Mouse (Mus musculus): ENCODE measurements around the gene Endou. TPM values are rescaled to one million over a fixed set of nuclear protein-coding genes. Genes with fewer than 3 reads are reported as not detected.

Gene Endou
- polyA plus RNA-seq, 1 experiment = 0.04 TPM

- no peaks in the 10 kb centered on the region for H3K36me3 ChIP-seq (ENCODE audit: control insufficient read depth, insufficient read depth)
- H3K79me3 ChIP-seq (ENCODE audit: low read depth) = no peaks in the 10 kb centered on the region
- TF ChIP-seq USF1 (IDR thresholded peaks at IDR 0.05; ENCODE audit: low read depth) (no peak), MYOG (IDR thresholded peaks at IDR 0.05; ENCODE audit: control insufficient read depth, extremely low read depth, insufficient read length) (no peak), MYOD1 (IDR thresholded peaks at IDR 0.05; ENCODE audit: control insufficient read depth, insufficient read length, low read depth) (no peak), CEBPB (IDR thresholded peaks at IDR 0.05; ENCODE audit: low read depth) (no peak), FOSL1 (IDR thresholded peaks at IDR 0.05; ENCODE audit: insufficient read depth, low read length, poor library complexity, severe bottlenecking) (no peak), CTCF (IDR thresholded peaks at IDR 0.05; ENCODE audit: control insufficient read depth, insufficient read depth, insufficient read length) (no peak), MAX (IDR thresholded peaks at IDR 0.05) (no peak)
- peaks cover 10% of the 10 kb centered on the region for H3K27me3 ChIP-seq (ENCODE audit: control insufficient read depth, insufficient read depth, insufficient read length)
- H3K4me3 ChIP-seq (ENCODE audit: insufficient read depth, poor library complexity, severe bottlenecking) = no peak overlapping the region
- no peaks in the 10 kb centered on the region for H3K79me2 ChIP-seq (ENCODE audit: control insufficient read depth, insufficient read depth)
- no peak overlapping the region for H3ac ChIP-seq (ENCODE audit: control insufficient read depth, insufficient read length, low read depth)
Measured at GRCm38 (mm10) chr15:97748309-97748708, 17.2 kb upstream of the Endou start.

GRCm38 (mm10) chr15:97747486-97747885 lies 16.3 kb upstream of the Endou start:
- H3K27me3 ChIP-seq (ENCODE audit: control insufficient read depth, insufficient read depth, insufficient read length) = peaks cover 10% of the 10 kb centered on the region
- no peaks in the 10 kb centered on the region for H3K79me3 ChIP-seq (ENCODE audit: low read depth)
- no peaks in the 10 kb centered on the region for H3K36me3 ChIP-seq (ENCODE audit: control insufficient read depth, insufficient read depth)
- no peaks in the 10 kb centered on the region for H3K79me2 ChIP-seq (ENCODE audit: control insufficient read depth, insufficient read depth)
- no peak overlapping the region for H3K4me3 ChIP-seq (ENCODE audit: insufficient read depth, poor library complexity, severe bottlenecking)
- TF ChIP-seq FOSL1 (IDR thresholded peaks at IDR 0.05; ENCODE audit: insufficient read depth, low read length, poor library complexity, severe bottlenecking) (no peak), CTCF (IDR thresholded peaks at IDR 0.05; ENCODE audit: control insufficient read depth, insufficient read depth, insufficient read length) (no peak), USF1 (IDR thresholded peaks at IDR 0.05; ENCODE audit: low read depth) (no peak), MYOD1 (IDR thresholded peaks at IDR 0.05; ENCODE audit: control insufficient read depth, insufficient read length, low read depth) (no peak), CEBPB (IDR thresholded peaks at IDR 0.05; ENCODE audit: low read depth) (no peak), MAX (IDR thresholded peaks at IDR 0.05) (no peak), MYOG (IDR thresholded peaks at IDR 0.05; ENCODE audit: control insufficient read depth, extremely low read depth, insufficient read length) (no peak)
- no peak overlapping the region for H3ac ChIP-seq (ENCODE audit: control insufficient read depth, insufficient read length, low read depth)

GRCm38 (mm10) chr15:97746748-97747147 lies 15.6 kb upstream of the Endou start:
- TF ChIP-seq CEBPB (IDR thresholded peaks at IDR 0.05; ENCODE audit: low read depth) (no peak), USF1 (IDR thresholded peaks at IDR 0.05; ENCODE audit: low read depth) (no peak), MYOG (IDR thresholded peaks at IDR 0.05; ENCODE audit: control insufficient read depth, extremely low read depth, insufficient read length) (no peak), FOSL1 (IDR thresholded peaks at IDR 0.05; ENCODE audit: insufficient read depth, low read length, poor library complexity, severe bottlenecking) (no peak), MYOD1 (IDR thresholded peaks at IDR 0.05; ENCODE audit: control insufficient read depth, insufficient read length, low read depth) (no peak), CTCF (IDR thresholded peaks at IDR 0.05; ENCODE audit: control insufficient read depth, insufficient read depth, insufficient read length) (no peak), MAX (IDR thresholded peaks at IDR 0.05) (no peak)
- Histone ChIP-seq H3K79me2 (ENCODE audit: control insufficient read depth, insufficient read depth) (no peaks in the 10 kb centered on the region), H3K27me3 (ENCODE audit: control insufficient read depth, insufficient read depth, insufficient read length) (peaks cover 10% of the 10 kb centered on the region), H3K79me3 (ENCODE audit: low read depth) (no peaks in the 10 kb centered on the region), H3ac (ENCODE audit: control insufficient read depth, insufficient read length, low read depth) (no peak overlapping the region), H3K36me3 (ENCODE audit: control insufficient read depth, insufficient read depth) (no peaks in the 10 kb centered on the region), H3K4me3 (ENCODE audit: insufficient read depth, poor library complexity, severe bottlenecking) (no peak overlapping the region)

- TF ChIP-seq CTCF (IDR thresholded peaks at IDR 0.05; ENCODE audit: control insufficient read depth, insufficient read depth, insufficient read length) (no peak), MYOG (IDR thresholded peaks at IDR 0.05; ENCODE audit: control insufficient read depth, extremely low read depth, insufficient read length) (no peak), MYOD1 (IDR thresholded peaks at IDR 0.05; ENCODE audit: control insufficient read depth, insufficient read length, low read depth) (no peak), FOSL1 (IDR thresholded peaks at IDR 0.05; ENCODE audit: insufficient read depth, low read length, poor library complexity, severe bottlenecking) (no peak), USF1 (IDR thresholded peaks at IDR 0.05; ENCODE audit: low read depth) (no peak), CEBPB (IDR thresholded peaks at IDR 0.05; ENCODE audit: low read depth) (no peak), MAX (IDR thresholded peaks at IDR 0.05) (no peak)
- H3ac ChIP-seq (ENCODE audit: control insufficient read depth, insufficient read length, low read depth) = no peak overlapping the region
- H3K79me2 ChIP-seq (ENCODE audit: control insufficient read depth, insufficient read depth) = no peaks in the 10 kb centered on the region
- H3K79me3 ChIP-seq (ENCODE audit: low read depth) = no peaks in the 10 kb centered on the region
- H3K4me3 ChIP-seq (ENCODE audit: insufficient read depth, poor library complexity, severe bottlenecking) = no peak overlapping the region
- no peaks in the 10 kb centered on the region for H3K36me3 ChIP-seq (ENCODE audit: control insufficient read depth, insufficient read depth)
- H3K27me3 ChIP-seq (ENCODE audit: control insufficient read depth, insufficient read depth, insufficient read length) = peaks cover 13% of the 10 kb centered on the region
Measured at GRCm38 (mm10) chr15:97746278-97746677, 15.1 kb upstream of the Endou start.

- no peaks in the 10 kb centered on the region for H3K36me3 ChIP-seq (ENCODE audit: control insufficient read depth, insufficient read depth)
- H3K79me3 ChIP-seq (ENCODE audit: low read depth) = no peaks in the 10 kb centered on the region
- no peak for TF ChIP-seq CTCF (IDR thresholded peaks at IDR 0.05; ENCODE audit: control insufficient read depth, insufficient read depth, insufficient read length)
- TF ChIP-seq MAX (IDR thresholded peaks at IDR 0.05) = no peak
- no peak for TF ChIP-seq FOSL1 (IDR thresholded peaks at IDR 0.05; ENCODE audit: insufficient read depth, low read length, poor library complexity, severe bottlenecking)
- no peak for TF ChIP-seq MYOG (IDR thresholded peaks at IDR 0.05; ENCODE audit: control insufficient read depth, extremely low read depth, insufficient read length)
- no peak for TF ChIP-seq CEBPB (IDR thresholded peaks at IDR 0.05; ENCODE audit: low read depth)
- no peak for TF ChIP-seq USF1 (IDR thresholded peaks at IDR 0.05; ENCODE audit: low read depth)
- TF ChIP-seq MYOD1 (IDR thresholded peaks at IDR 0.05; ENCODE audit: control insufficient read depth, insufficient read length, low read depth) = no peak
- peaks cover 13% of the 10 kb centered on the region for H3K27me3 ChIP-seq (ENCODE audit: control insufficient read depth, insufficient read depth, insufficient read length)
- no peak overlapping the region for H3ac ChIP-seq (ENCODE audit: control insufficient read depth, insufficient read length, low read depth)
- no peaks in the 10 kb centered on the region for H3K79me2 ChIP-seq (ENCODE audit: control insufficient read depth, insufficient read depth)
- no peak overlapping the region for H3K4me3 ChIP-seq (ENCODE audit: insufficient read depth, poor library complexity, severe bottlenecking)
Measured at GRCm38 (mm10) chr15:97745331-97745730, 14.2 kb upstream of the Endou start.

GRCm38 (mm10) chr15:97744930-97745329 lies 13.8 kb upstream of the Endou start:
- Histone ChIP-seq H3ac (ENCODE audit: control insufficient read depth, insufficient read length, low read depth) (no peak overlapping the region), H3K79me2 (ENCODE audit: control insufficient read depth, insufficient read depth) (no peaks in the 10 kb centered on the region), H3K4me3 (ENCODE audit: insufficient read depth, poor library complexity, severe bottlenecking) (no peak overlapping the region), H3K79me3 (ENCODE audit: low read depth) (no peaks in the 10 kb centered on the region), H3K36me3 (ENCODE audit: control insufficient read depth, insufficient read depth) (no peaks in the 10 kb centered on the region), H3K27me3 (ENCODE audit: control insufficient read depth, insufficient read depth, insufficient read length) (peaks cover 13% of the 10 kb centered on the region)
- no peak for TF ChIP-seq FOSL1 (IDR thresholded peaks at IDR 0.05; ENCODE audit: insufficient read depth, low read length, poor library complexity, severe bottlenecking)
- no peak for TF ChIP-seq CEBPB (IDR thresholded peaks at IDR 0.05; ENCODE audit: low read depth)
- TF ChIP-seq MYOG (IDR thresholded peaks at IDR 0.05; ENCODE audit: control insufficient read depth, extremely low read depth, insufficient read length) = no peak
- TF ChIP-seq MAX (IDR thresholded peaks at IDR 0.05) = no peak
- no peak for TF ChIP-seq USF1 (IDR thresholded peaks at IDR 0.05; ENCODE audit: low read depth)
- TF ChIP-seq MYOD1 (IDR thresholded peaks at IDR 0.05; ENCODE audit: control insufficient read depth, insufficient read length, low read depth) = no peak
- no peak for TF ChIP-seq CTCF (IDR thresholded peaks at IDR 0.05; ENCODE audit: control insufficient read depth, insufficient read depth, insufficient read length)
